Mouse (Mus musculus): Measurements from ENCODE around the gene Tlx3. TPM values are rescaled to one million over a fixed set of nuclear protein-coding genes. Genes with fewer than 3 reads are reported as not detected.

The Tlx3 gene
- polyA plus RNA-seq, 1 experiment: not detected

DNA sequence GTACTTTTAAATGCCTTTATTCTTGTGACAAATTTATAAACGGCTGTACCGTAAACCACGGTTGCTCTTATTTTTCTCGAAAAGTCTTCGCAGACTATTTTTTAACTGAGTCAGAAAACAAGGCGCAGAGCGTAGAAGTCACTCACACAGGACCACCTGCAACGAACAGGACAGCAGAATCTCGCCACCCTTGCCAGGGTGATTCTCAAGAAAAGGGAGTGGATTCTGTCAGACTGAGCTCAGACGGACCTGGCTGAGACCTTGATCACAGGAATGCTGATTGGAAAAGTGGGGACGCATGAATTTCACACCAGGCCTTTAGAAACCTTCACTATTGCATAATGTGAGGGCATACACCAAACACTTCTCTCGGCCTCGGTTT is 6.3 kb downstream of the Tlx3 start:
- no peak for TF ChIP-seq POLR2A (IDR thresholded peaks at IDR 0.05; ENCODE audit: low read depth, low read length)
- TF ChIP-seq CTCF (conservative IDR thresholded peaks at IDR 0.05; ENCODE audit: insufficient read depth, insufficient read length, low read depth, low read length): no peak
- Histone ChIP-seq H3K36me3 (ENCODE audit: control insufficient read depth, insufficient read depth, low read length) (no peaks in the 10 kb centered on the region), H3K27me3 (replicated peaks; ENCODE audit: control insufficient read depth, insufficient read depth, low read length) (peaks cover 13% of the 10 kb centered on the region), H3K4me1 (ENCODE audit: control insufficient read depth, insufficient read depth, low read length) (no peaks in the 10 kb centered on the region), H3K4me3 (ENCODE audit: insufficient read depth, low read depth, low read length) (no peak overlapping the region), H3K27ac (ENCODE audit: insufficient read depth, low read depth, low read length) (no peak overlapping the region)
- no peak for DNase-seq
- WGBS: 23% methylated on average over 13 of the region's 13 CpGs

DNA sequence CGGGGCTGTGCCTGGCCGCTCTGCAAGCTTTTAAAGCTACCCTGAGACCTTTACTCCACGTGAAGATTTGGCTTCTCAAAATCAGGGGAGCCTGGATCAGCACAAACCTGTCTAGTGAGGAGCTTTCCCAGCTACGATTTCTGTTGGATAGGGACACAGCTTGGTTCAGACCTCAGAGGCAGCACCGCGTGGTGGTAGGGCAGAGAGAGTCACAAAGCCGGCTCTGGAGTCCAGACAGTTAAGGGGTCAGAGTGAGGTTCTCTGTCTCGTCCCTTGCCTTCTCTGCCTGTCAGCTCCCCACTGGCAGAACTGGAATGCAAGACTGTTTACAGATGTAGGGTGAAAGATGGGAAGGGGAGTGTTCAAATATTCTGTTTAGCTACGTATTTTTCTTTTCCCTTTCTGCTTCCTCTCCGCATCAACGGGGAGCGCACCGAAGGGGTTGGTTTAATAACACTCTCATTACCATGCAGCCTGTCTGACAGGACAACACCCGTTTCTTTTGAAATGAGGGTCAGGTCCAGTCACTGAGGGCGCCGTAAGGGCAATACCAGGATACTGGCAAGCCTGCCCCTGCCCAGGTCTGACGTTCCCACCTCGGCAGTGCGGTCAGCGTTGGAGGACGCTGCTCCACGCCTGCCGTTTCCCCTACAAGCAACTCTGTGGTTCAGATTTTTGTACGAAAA is 6.8 kb downstream of the Tlx3 start:
- TF ChIP-seq POLR2A (IDR thresholded peaks at IDR 0.05; ENCODE audit: low read depth, low read length) (no peak), CTCF (conservative IDR thresholded peaks at IDR 0.05; ENCODE audit: insufficient read depth, insufficient read length, low read depth, low read length) (no peak)

DNA sequence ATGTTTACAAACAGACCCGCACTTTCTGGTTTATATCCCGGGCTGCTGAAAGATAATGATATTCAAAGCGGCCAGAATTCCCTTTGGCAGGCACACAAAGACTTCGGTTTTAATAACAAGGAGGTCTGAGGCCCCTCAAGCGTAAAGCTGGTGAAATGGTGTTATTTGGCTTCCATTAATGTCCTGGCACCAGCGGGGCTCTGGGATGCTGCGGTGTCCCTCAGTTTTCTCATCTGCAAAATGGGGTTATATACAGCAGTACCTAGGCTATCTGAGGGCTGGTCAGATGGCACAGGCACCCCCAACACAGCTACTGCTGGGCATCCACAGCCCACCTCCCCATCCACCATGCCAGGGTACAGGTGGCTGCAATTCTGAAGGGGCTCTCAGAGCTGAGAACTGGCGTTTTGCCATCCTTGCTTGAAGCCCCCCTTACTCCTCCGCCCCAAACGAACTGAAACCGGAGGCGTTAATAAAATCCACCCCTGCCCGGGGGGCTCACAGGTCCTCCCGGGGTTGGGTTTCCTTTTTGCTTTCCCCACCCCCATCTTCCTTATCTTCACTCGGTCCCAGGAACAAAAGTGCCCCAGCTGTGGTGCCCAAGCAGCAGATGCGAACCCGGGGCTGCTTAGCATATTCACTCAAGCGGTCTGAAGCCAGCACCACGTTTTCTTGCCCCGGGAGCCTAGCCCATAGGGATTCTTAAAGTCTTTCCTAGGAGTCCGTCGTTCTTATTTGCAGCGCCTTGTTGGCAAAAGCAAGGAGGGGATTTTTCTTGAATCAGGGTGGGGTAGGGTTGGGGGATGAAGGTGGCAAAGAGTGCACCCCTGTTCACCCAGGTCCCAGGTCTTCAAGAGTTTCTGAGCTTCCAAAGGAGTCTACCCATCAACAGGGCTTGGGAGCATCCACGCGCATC is 7.6 kb downstream of the Tlx3 start:
- H3K27me3 ChIP-seq (replicated peaks; ENCODE audit: control insufficient read depth, insufficient read depth, low read length): peaks cover 7% of the 10 kb centered on the region
- H3K36me3 ChIP-seq (ENCODE audit: control insufficient read depth, insufficient read depth, low read length): no peaks in the 10 kb centered on the region
- WGBS: 8% methylated on average over 25 of the region's 25 CpGs
- no peaks in the 10 kb centered on the region for H3K4me1 ChIP-seq (ENCODE audit: control insufficient read depth, insufficient read depth, low read length)
- TF ChIP-seq POLR2A (IDR thresholded peaks at IDR 0.05; ENCODE audit: low read depth, low read length) (no peak), CTCF (conservative IDR thresholded peaks at IDR 0.05; ENCODE audit: insufficient read depth, insufficient read length, low read depth, low read length) (no peak)
- H3K4me3 ChIP-seq (ENCODE audit: insufficient read depth, low read depth, low read length): no peak overlapping the region
- no peak for DNase-seq
- no peak overlapping the region for H3K27ac ChIP-seq (ENCODE audit: insufficient read depth, low read depth, low read length)

More for the DNA sequence above, 6.8 kb downstream of the Tlx3 start:
- Histone ChIP-seq H3K27ac (ENCODE audit: insufficient read depth, low read depth, low read length) (no peak overlapping the region), H3K36me3 (ENCODE audit: control insufficient read depth, insufficient read depth, low read length) (no peaks in the 10 kb centered on the region), H3K4me1 (ENCODE audit: control insufficient read depth, insufficient read depth, low read length) (no peaks in the 10 kb centered on the region), H3K27me3 (replicated peaks; ENCODE audit: control insufficient read depth, insufficient read depth, low read length) (peaks cover 10% of the 10 kb centered on the region), H3K4me3 (ENCODE audit: insufficient read depth, low read depth, low read length) (no peak overlapping the region)
- no peak for DNase-seq
- WGBS: 11% methylated on average over 24 of the region's 24 CpGs

DNA sequence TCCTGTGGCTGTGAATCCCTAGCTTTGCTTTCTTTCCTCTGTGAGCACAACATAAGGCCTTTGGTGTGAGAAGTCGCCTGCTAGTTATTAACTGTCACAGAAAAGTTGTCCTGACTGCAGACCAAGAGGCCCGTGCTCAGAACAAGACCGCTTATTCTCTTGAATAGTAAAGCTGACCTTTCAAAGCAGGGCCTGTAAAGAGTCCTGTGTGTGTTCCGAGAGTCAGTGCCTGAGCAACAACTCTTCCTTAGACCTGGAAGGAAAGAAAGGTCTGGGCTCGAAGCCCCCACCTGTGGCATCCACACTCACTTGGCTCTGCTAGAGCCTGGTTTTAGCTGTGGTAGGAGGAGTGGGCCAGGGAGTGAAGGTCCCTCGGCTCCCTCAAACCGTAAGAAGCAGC is 8.3 kb downstream of the Tlx3 start:
- no peak overlapping the region for H3K4me3 ChIP-seq (ENCODE audit: insufficient read depth, low read depth, low read length)
- no peaks in the 10 kb centered on the region for H3K4me1 ChIP-seq (ENCODE audit: control insufficient read depth, insufficient read depth, low read length)
- H3K27ac ChIP-seq (ENCODE audit: insufficient read depth, low read depth, low read length): no peak overlapping the region
- no peaks in the 10 kb centered on the region for H3K36me3 ChIP-seq (ENCODE audit: control insufficient read depth, insufficient read depth, low read length)
- 51% methylated on average over 7 of the region's 7 CpGs for WGBS
- DNase-seq: no peak
- H3K27me3 ChIP-seq (replicated peaks; ENCODE audit: control insufficient read depth, insufficient read depth, low read length): peaks cover 4% of the 10 kb centered on the region
- TF ChIP-seq CTCF (conservative IDR thresholded peaks at IDR 0.05; ENCODE audit: insufficient read depth, insufficient read length, low read depth, low read length) (no peak), POLR2A (IDR thresholded peaks at IDR 0.05; ENCODE audit: low read depth, low read length) (no peak)

DNA sequence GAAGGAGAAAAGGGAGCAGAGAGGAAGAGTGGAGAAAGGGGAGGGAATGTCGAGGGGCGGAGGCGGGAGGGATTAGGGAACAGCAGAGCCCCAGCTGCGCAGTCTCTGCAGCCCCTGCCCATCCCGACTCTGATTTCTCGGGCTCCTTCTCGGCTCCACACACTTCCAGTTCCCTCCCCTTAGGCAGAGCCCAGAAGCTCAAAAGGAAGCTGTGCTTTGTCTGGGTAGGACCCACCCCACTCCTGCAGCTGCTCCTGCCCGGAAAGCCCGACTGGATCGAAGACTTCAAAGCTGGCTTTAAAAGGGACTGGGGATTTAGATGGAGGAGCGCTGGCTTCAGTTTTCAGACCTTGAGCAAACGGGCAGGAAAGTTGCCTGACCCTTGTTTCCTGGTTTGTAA is 9.7 kb downstream of the Tlx3 start:
- Histone ChIP-seq H3K27me3 (replicated peaks; ENCODE audit: control insufficient read depth, insufficient read depth, low read length) (peaks cover under 1% of the 10 kb centered on the region; the same call in 1 of the 2 replicates), H3K36me3 (ENCODE audit: control insufficient read depth, insufficient read depth, low read length) (no peaks in the 10 kb centered on the region), H3K27ac (ENCODE audit: insufficient read depth, low read depth, low read length) (no peak overlapping the region), H3K4me1 (ENCODE audit: control insufficient read depth, insufficient read depth, low read length) (no peaks in the 10 kb centered on the region), H3K4me3 (ENCODE audit: insufficient read depth, low read depth, low read length) (no peak overlapping the region)
- WGBS: 10% methylated on average over 12 of the region's 12 CpGs
- no peak for DNase-seq
- TF ChIP-seq POLR2A (IDR thresholded peaks at IDR 0.05; ENCODE audit: low read depth, low read length) (no peak), CTCF (conservative IDR thresholded peaks at IDR 0.05; ENCODE audit: insufficient read depth, insufficient read length, low read depth, low read length) (no peak)

DNA sequence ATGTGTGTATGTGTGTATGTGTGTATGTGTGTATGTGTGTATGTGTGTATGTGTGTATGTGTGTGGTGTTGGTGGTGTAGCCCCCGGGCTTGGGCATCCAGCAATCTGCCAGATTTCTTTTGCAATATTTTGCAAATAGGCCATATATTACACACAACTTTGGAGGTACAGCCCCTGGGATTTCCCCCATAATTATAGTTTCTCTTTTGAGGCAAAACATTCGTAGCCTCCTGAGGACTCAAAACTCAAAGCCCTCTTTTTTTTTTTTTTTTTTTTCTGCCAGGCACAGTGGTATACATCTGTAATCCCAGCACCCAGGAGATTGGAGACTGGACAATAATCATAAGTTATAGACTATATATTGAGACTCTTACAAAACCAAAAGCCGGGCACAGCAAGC is 21.6 kb downstream of the Tlx3 start:
- DNase-seq: no peak
- Histone ChIP-seq H3K4me1 (ENCODE audit: control insufficient read depth, insufficient read depth, low read length) (no peaks in the 10 kb centered on the region), H3K27ac (ENCODE audit: insufficient read depth, low read depth, low read length) (no peak overlapping the region), H3K27me3 (replicated peaks; ENCODE audit: control insufficient read depth, insufficient read depth, low read length) (no peaks in the 10 kb centered on the region; the same call in 1 of the 2 replicates), H3K4me3 (ENCODE audit: insufficient read depth, low read depth, low read length) (no peak overlapping the region), H3K36me3 (ENCODE audit: control insufficient read depth, insufficient read depth, low read length) (no peaks in the 10 kb centered on the region)
- TF ChIP-seq CTCF (conservative IDR thresholded peaks at IDR 0.05; ENCODE audit: insufficient read depth, insufficient read length, low read depth, low read length) (no peak), POLR2A (IDR thresholded peaks at IDR 0.05; ENCODE audit: low read depth, low read length) (no peak)
- 89% methylated on average over 3 of the region's 3 CpGs for WGBS

DNA sequence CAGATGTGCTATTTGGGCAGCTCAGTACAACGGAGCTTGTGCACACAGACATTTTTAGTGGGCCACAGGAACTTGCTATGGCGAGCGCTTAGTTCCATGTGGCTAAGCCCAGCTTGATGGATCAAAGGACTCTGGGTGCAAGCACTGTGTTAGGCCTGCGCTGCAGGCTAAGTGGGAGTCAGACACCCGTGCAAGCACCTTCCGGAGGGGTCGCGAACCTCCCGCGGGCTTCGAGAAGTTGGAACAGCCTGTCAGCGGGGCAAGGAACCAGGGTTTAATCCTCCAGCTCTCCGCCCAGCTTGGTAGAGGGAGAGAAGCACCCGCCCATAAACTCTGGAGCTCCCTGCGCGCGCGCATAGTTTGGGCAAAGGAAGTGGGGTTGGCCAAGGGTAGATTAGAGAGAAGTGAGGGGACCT is 22.7 kb downstream of the Tlx3 start:
- Histone ChIP-seq H3K27me3 (replicated peaks; ENCODE audit: control insufficient read depth, insufficient read depth, low read length) (no peaks in the 10 kb centered on the region; the same call in 1 of the 2 replicates), H3K4me1 (ENCODE audit: control insufficient read depth, insufficient read depth, low read length) (no peaks in the 10 kb centered on the region), H3K36me3 (ENCODE audit: control insufficient read depth, insufficient read depth, low read length) (no peaks in the 10 kb centered on the region), H3K4me3 (ENCODE audit: insufficient read depth, low read depth, low read length) (no peak overlapping the region), H3K27ac (ENCODE audit: insufficient read depth, low read depth, low read length) (no peak overlapping the region)
- WGBS: 4% methylated on average over 18 of the region's 18 CpGs
- DNase-seq: no peak
- no peak for TF ChIP-seq POLR2A (IDR thresholded peaks at IDR 0.05; ENCODE audit: low read depth, low read length)
- TF ChIP-seq CTCF (conservative IDR thresholded peaks at IDR 0.05; ENCODE audit: insufficient read depth, insufficient read length, low read depth, low read length): no peak

Measured in kidney, adult 2 months (tissue).